Mouse (Mus musculus): ENCODE data around the gene Bach2.

Gene Bach2

GRCm38 (mm10) chr4:32249748-32250332 lies 11.2 kb downstream of the Bach2 start:
- in situ Hi-C loops (cut with MboI, MseI) = loop anchor here (5.0 to 10.0 kb wide), 3 partner anchors 82 to 295 kb away; no protein-coding TSS in a partner anchor

- in situ Hi-C loops (cut with MboI, MseI) = loop anchor here (5.0 kb wide), 2 partner anchors 82 to 177 kb away; no protein-coding TSS in a partner anchor
These were observed 11.9 kb downstream of the Bach2 start for GRCm38 (mm10) chr4:32250333-32251004.

- in situ Hi-C loops (cut with MboI, MseI) = loop anchor here (5.0 kb wide), 2 partner anchors 81 to 176 kb away; no protein-coding TSS in a partner anchor
These were observed 12.4 kb downstream of the Bach2 start for GRCm38 (mm10) chr4:32251005-32251365.

- in situ Hi-C loops (cut with MboI, MseI) = loop anchor here (5.0 kb wide), 2 partner anchors 80 to 175 kb away; no protein-coding TSS in a partner anchor
These were observed 13.5 kb downstream of the Bach2 start for GRCm38 (mm10) chr4:32251946-32252672.

- in situ Hi-C loops (cut with MboI, MseI) = no loop called here
These were observed 19.1 kb downstream of the Bach2 start for GRCm38 (mm10) chr4:32257686-32258085.

- in situ Hi-C loops (cut with MboI, MseI) = no loop called here
These were observed 19.5 kb downstream of the Bach2 start for GRCm38 (mm10) chr4:32258093-32258492.

GRCm38 (mm10) chr4:32258596-32258995 lies 20.0 kb downstream of the Bach2 start:
- in situ Hi-C loops (cut with MboI, MseI) = no loop called here

GRCm38 (mm10) chr4:32260909-32261308 lies 22.3 kb downstream of the Bach2 start:
- in situ Hi-C loops (cut with MboI, MseI) = no loop called here

GRCm38 (mm10) chr4:32262825-32263684 lies 24.5 kb downstream of the Bach2 start:
- in situ Hi-C loops (cut with MboI, MseI) = no loop called here

GRCm38 (mm10) chr4:32263685-32264038 lies 25.1 kb downstream of the Bach2 start:
- in situ Hi-C loops (cut with MboI, MseI) = no loop called here

GRCm38 (mm10) chr4:32264892-32265291 lies 26.3 kb downstream of the Bach2 start:
- in situ Hi-C loops (cut with MboI, MseI) = no loop called here

GRCm38 (mm10) chr4:32266731-32267130 lies 28.1 kb downstream of the Bach2 start:
- in situ Hi-C loops (cut with MboI, MseI) = no loop called here

- in situ Hi-C loops (cut with MboI, MseI) = no loop called here
These were observed 29.4 kb downstream of the Bach2 start for GRCm38 (mm10) chr4:32268042-32268441.

- in situ Hi-C loops (cut with MboI, MseI) = no loop called here
These were observed 33.8 kb downstream of the Bach2 start for GRCm38 (mm10) chr4:32272398-32272797.

GRCm38 (mm10) chr4:32274776-32275294 lies 36.2 kb downstream of the Bach2 start:
- in situ Hi-C loops (cut with MboI, MseI) = no loop called here

- in situ Hi-C loops (cut with MboI, MseI) = no loop called here
These were observed 41.2 kb downstream of the Bach2 start for GRCm38 (mm10) chr4:32279842-32280241.

- in situ Hi-C loops (cut with MboI, MseI) = no loop called here
These were observed 41.8 kb downstream of the Bach2 start for GRCm38 (mm10) chr4:32280401-32280800.

GRCm38 (mm10) chr4:32281306-32281705 lies 42.7 kb downstream of the Bach2 start:
- in situ Hi-C loops (cut with MboI, MseI) = no loop called here

GRCm38 (mm10) chr4:32286405-32286804 lies 47.8 kb downstream of the Bach2 start:
- in situ Hi-C loops (cut with MboI, MseI) = no loop called here

- in situ Hi-C loops (cut with MboI, MseI) = no loop called here
These were observed 49.6 kb downstream of the Bach2 start for GRCm38 (mm10) chr4:32288036-32288860.
